Mouse (Mus musculus): ENCODE results near the gene Tmem135. TPM values are rescaled to one million over a fixed set of nuclear protein-coding genes. Genes with fewer than 3 reads are reported as not detected.

Tmem135 gene
- total and polyA plus RNA-seq, 3 experiments, result 23.1 to 108 (median 25.1) TPM

DNA sequence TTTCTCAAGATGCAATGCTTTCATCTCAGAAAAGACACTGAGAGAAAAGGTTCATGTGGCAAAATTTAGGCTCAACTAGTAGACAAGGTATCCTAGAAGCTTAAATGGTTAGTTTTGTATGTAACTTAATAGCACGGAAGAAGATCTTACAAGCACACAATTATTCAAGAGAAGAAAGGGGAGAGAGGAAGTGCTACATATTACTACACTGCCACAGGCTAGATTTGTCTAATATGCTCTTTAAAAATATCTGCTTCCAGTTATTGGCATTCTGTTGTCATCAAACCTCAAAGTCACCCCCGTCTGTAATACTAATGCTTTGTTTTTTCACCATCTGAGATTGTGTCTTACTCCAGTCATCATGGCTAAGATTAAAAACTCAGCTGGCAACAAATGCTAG, 167.4 kb downstream of the Tmem135 start:
- no peak overlapping the region for H3K4me3 ChIP-seq (ENCODE audit: low read depth, low read length)
- H3K4me1 ChIP-seq (ENCODE audit: insufficient read depth, low read depth, low read length), result no peaks in the 10 kb centered on the region
- H3K9me3 ChIP-seq (replicated peaks), result no peaks in the 10 kb centered on the region
- no peak for TF ChIP-seq POLR2AphosphoS5 (IDR thresholded peaks at IDR 0.05; ENCODE audit: insufficient replicate concordance, low read depth, low read length)
- TF ChIP-seq CTCF (IDR thresholded peaks at IDR 0.05; ENCODE audit: low read depth, low read length), result no peak
- no peak for TF ChIP-seq GATA2 (IDR thresholded peaks at IDR 0.05; ENCODE audit: borderline replicate concordance, low read depth, low read length)
- TF ChIP-seq TAL1 (conservative IDR thresholded peaks at IDR 0.05; ENCODE audit: low read depth, low read length), result no peak
- TF ChIP-seq GATA1 (IDR thresholded peaks at IDR 0.05; ENCODE audit: borderline replicate concordance, low read length), result no peak
- H3K36me3 ChIP-seq (replicated peaks), result peaks cover 17% of the 10 kb centered on the region
- DNase-seq (ENCODE audit: low spot score) (no peak), ATAC-seq (ENCODE audit: extremely low read depth, insufficient number of reproducible peaks, low FRiP score, poor library complexity, severe bottlenecking) (no peak)
- H3K27me3 ChIP-seq (ENCODE audit: insufficient read depth, low read length), result no peaks in the 10 kb centered on the region

GRCm38 (mm10) chr7:89235974-89236507, 168.0 kb downstream of the Tmem135 start:
- DNase-seq (ENCODE audit: low spot score), result no peak
- TF ChIP-seq GATA1 (IDR thresholded peaks at IDR 0.05; ENCODE audit: borderline replicate concordance, low read length) (no peak), GATA2 (IDR thresholded peaks at IDR 0.05; ENCODE audit: borderline replicate concordance, low read depth, low read length) (no peak), CTCF (IDR thresholded peaks at IDR 0.05; ENCODE audit: low read depth, low read length) (no peak), TAL1 (conservative IDR thresholded peaks at IDR 0.05; ENCODE audit: low read depth, low read length) (no peak), POLR2AphosphoS5 (IDR thresholded peaks at IDR 0.05; ENCODE audit: insufficient replicate concordance, low read depth, low read length) (no peak)
- peaks cover 20% of the 10 kb centered on the region for H3K36me3 ChIP-seq (replicated peaks)
- no peak overlapping the region for H3K4me3 ChIP-seq (ENCODE audit: low read depth, low read length)
- no peaks in the 10 kb centered on the region for H3K27me3 ChIP-seq (ENCODE audit: insufficient read depth, low read length)
- no peaks in the 10 kb centered on the region for H3K4me1 ChIP-seq (ENCODE audit: insufficient read depth, low read depth, low read length)
- no peak for ATAC-seq (ENCODE audit: extremely low read depth, insufficient number of reproducible peaks, low FRiP score, poor library complexity, severe bottlenecking)
- no peaks in the 10 kb centered on the region for H3K9me3 ChIP-seq (replicated peaks)

DNA sequence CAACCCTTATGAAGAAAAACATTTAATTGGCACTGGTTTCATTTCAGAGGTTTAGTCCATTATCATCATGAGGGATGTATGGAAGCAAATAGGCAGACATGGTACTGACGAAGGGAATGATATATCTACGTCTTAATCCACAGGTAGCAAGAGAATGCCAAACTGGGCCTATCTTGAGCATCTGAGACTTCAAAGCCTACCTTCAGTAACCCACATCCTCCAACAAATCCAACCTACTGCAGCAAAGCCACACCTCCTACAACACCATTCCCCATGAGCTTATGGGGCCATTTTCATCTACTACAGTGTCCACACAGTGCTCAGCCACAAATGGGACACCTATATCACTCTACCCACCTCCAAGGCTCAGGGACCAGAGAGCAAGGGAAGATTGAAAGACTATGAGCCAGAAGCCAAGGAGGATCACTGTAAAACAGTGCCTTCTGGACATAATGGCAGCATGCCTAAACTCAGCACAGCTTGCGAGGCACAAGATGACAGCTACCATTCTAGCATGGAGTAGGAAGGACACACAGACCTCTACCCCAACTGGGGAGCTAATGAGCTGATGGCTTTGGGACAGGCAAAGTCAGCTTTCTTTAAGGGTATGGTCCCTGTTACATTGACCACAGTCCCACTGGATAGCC, 171.4 kb downstream of the Tmem135 start:
- H3K9me3 ChIP-seq (replicated peaks), result no peaks in the 10 kb centered on the region
- ATAC-seq (ENCODE audit: extremely low read depth, insufficient number of reproducible peaks, low FRiP score, poor library complexity, severe bottlenecking), result no peak

GRCm38 (mm10) chr7:89231200-89231790, 172.7 kb downstream of the Tmem135 start:
- DNase-seq (ENCODE audit: low spot score) (no peak), ATAC-seq (ENCODE audit: extremely low read depth, insufficient number of reproducible peaks, low FRiP score, poor library complexity, severe bottlenecking) (no peak)
- no peaks in the 10 kb centered on the region for H3K27me3 ChIP-seq (ENCODE audit: insufficient read depth, low read length)
- TF ChIP-seq GATA2 (IDR thresholded peaks at IDR 0.05; ENCODE audit: borderline replicate concordance, low read depth, low read length), result no peak
- TF ChIP-seq TAL1 (conservative IDR thresholded peaks at IDR 0.05; ENCODE audit: low read depth, low read length), result no peak
- TF ChIP-seq GATA1 (IDR thresholded peaks at IDR 0.05; ENCODE audit: borderline replicate concordance, low read length), result no peak
- TF ChIP-seq CTCF (IDR thresholded peaks at IDR 0.05; ENCODE audit: low read depth, low read length), result no peak
- no peak for TF ChIP-seq POLR2AphosphoS5 (IDR thresholded peaks at IDR 0.05; ENCODE audit: insufficient replicate concordance, low read depth, low read length)
- H3K36me3 ChIP-seq (replicated peaks), result peaks cover 18% of the 10 kb centered on the region
- H3K4me1 ChIP-seq (ENCODE audit: insufficient read depth, low read depth, low read length), result no peaks in the 10 kb centered on the region
- no peak overlapping the region for H3K4me3 ChIP-seq (ENCODE audit: low read depth, low read length)
- no peaks in the 10 kb centered on the region for H3K9me3 ChIP-seq (replicated peaks)

More for the DNA sequence above, 171.4 kb downstream of the Tmem135 start:
- no peaks in the 10 kb centered on the region for H3K4me1 ChIP-seq (ENCODE audit: insufficient read depth, low read depth, low read length)
- H3K27me3 ChIP-seq (ENCODE audit: insufficient read depth, low read length), result no peaks in the 10 kb centered on the region
- no peak for DNase-seq (ENCODE audit: low spot score)
- H3K4me3 ChIP-seq (ENCODE audit: low read depth, low read length), result no peak overlapping the region
- H3K36me3 ChIP-seq (replicated peaks), result peaks cover 11% of the 10 kb centered on the region
- TF ChIP-seq GATA2 (IDR thresholded peaks at IDR 0.05; ENCODE audit: borderline replicate concordance, low read depth, low read length) (no peak), POLR2AphosphoS5 (IDR thresholded peaks at IDR 0.05; ENCODE audit: insufficient replicate concordance, low read depth, low read length) (no peak), CTCF (IDR thresholded peaks at IDR 0.05; ENCODE audit: low read depth, low read length) (no peak), TAL1 (conservative IDR thresholded peaks at IDR 0.05; ENCODE audit: low read depth, low read length) (no peak), GATA1 (IDR thresholded peaks at IDR 0.05; ENCODE audit: borderline replicate concordance, low read length) (no peak)

DNA sequence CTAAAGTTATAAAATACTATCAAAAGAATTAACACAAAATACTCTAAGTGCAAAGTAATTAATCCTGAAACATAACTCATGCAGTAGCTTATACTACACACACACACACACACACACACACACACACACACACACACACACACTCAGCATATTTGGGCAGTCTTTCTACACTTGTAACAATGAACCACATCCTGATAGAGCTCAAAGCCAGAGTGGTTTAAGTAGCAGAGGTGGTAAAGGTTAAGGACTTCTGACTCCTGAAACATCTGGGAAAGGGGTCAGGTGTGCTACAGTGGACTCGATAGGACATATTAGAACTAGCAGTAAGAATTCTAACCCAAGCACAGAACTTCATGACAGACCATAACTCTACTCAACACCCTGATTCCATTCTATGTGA, 181.4 kb downstream of the Tmem135 start:
- ATAC-seq (ENCODE audit: extremely low read depth, insufficient number of reproducible peaks, low FRiP score, poor library complexity, severe bottlenecking) (no peak), DNase-seq (ENCODE audit: low spot score) (no peak)
- Histone ChIP-seq H3K9me3 (replicated peaks) (no peaks in the 10 kb centered on the region), H3K36me3 (replicated peaks) (peaks cover 7% of the 10 kb centered on the region), H3K4me1 (ENCODE audit: insufficient read depth, low read depth, low read length) (no peaks in the 10 kb centered on the region), H3K27me3 (ENCODE audit: insufficient read depth, low read length) (no peaks in the 10 kb centered on the region), H3K4me3 (ENCODE audit: low read depth, low read length) (no peak overlapping the region)
- TF ChIP-seq GATA1 (IDR thresholded peaks at IDR 0.05; ENCODE audit: borderline replicate concordance, low read length), result no peak

DNA sequence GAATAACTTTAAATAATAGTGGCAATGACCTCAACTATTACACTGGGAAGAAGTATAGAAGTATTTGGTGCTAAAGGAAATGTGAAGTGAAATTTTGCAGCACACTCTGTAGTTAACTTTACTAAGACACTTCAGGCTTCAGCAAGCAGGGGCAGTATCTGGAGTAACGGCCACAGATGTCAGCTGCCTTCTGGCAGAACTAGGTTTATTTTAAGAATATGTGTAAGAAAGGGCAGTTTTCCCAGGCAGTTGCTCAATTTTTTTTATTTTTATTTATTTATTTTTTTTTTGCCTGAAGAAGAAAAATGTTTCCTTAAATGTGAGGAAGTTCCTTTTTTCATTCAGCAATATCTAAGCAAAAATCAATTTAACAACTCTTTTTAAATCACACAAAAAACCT, 187.4 kb downstream of the Tmem135 start:
- no peaks in the 10 kb centered on the region for H3K36me3 ChIP-seq (replicated peaks)
- TF ChIP-seq CTCF (IDR thresholded peaks at IDR 0.05; ENCODE audit: low read depth, low read length) (no peak), POLR2AphosphoS5 (IDR thresholded peaks at IDR 0.05; ENCODE audit: insufficient replicate concordance, low read depth, low read length) (no peak), TAL1 (conservative IDR thresholded peaks at IDR 0.05; ENCODE audit: low read depth, low read length) (no peak), GATA1 (IDR thresholded peaks at IDR 0.05; ENCODE audit: borderline replicate concordance, low read length) (no peak), GATA2 (IDR thresholded peaks at IDR 0.05; ENCODE audit: borderline replicate concordance, low read depth, low read length) (no peak)
- no peaks in the 10 kb centered on the region for H3K27me3 ChIP-seq (ENCODE audit: insufficient read depth, low read length)

More for the DNA sequence above, 187.4 kb downstream of the Tmem135 start:
- peaks cover 5% of the 10 kb centered on the region; the same call in 1 of the 2 replicates for H3K4me1 ChIP-seq (ENCODE audit: insufficient read depth, low read depth, low read length)
- no peak for ATAC-seq (ENCODE audit: extremely low read depth, insufficient number of reproducible peaks, low FRiP score, poor library complexity, severe bottlenecking)
- H3K9me3 ChIP-seq (replicated peaks), result no peaks in the 10 kb centered on the region
- no peak for DNase-seq (ENCODE audit: low spot score)
- no peak overlapping the region for H3K4me3 ChIP-seq (ENCODE audit: low read depth, low read length)

All from G1E (cell line).